Mouse (Mus musculus): ENCODE results near the gene Kcnv2.
A peak's percentile ranks its signal among the peaks of the same experiment; 100 is the strongest.

The Kcnv2 gene

GRCm38 (mm10) chr19:27322281-27322680, at the start of gene Kcnv2:
Gene Kcnv2, plus strand, starts transcription at chr19:27322588.
- DNase-seq (ENCODE audit: low spot score): no peak

- DNase-seq (ENCODE audit: low spot score): no peak
These were observed 49.0 kb upstream of the Kcnv2 start for GRCm38 (mm10) chr19:27273385-27273784.

- no peak for DNase-seq (ENCODE audit: low spot score)
These were observed 48.0 kb upstream of the Kcnv2 start for GRCm38 (mm10) chr19:27274382-27274781.

- DNase-seq (ENCODE audit: low spot score): no peak
These were observed 43.2 kb upstream of the Kcnv2 start for GRCm38 (mm10) chr19:27279174-27279573.

GRCm38 (mm10) chr19:27310039-27310438, 12.3 kb upstream of the Kcnv2 start:
- DNase-seq (ENCODE audit: low spot score): no peak

GRCm38 (mm10) chr19:27311311-27311710, 11.1 kb upstream of the Kcnv2 start:
- no peak for DNase-seq (ENCODE audit: low spot score)

- DNase-seq (ENCODE audit: low spot score): no peak
These were observed 9.9 kb upstream of the Kcnv2 start for GRCm38 (mm10) chr19:27312266-27313079.

- no peak for DNase-seq (ENCODE audit: low spot score)
These were observed 9.3 kb upstream of the Kcnv2 start for GRCm38 (mm10) chr19:27313080-27313413.

- no peak for DNase-seq (ENCODE audit: low spot score)
These were observed 5.8 kb upstream of the Kcnv2 start for GRCm38 (mm10) chr19:27316313-27317258.

GRCm38 (mm10) chr19:27317337-27317736, 5.1 kb upstream of the Kcnv2 start:
- DNase-seq (ENCODE audit: low spot score): no peak

- no peak for DNase-seq (ENCODE audit: low spot score)
These were observed 681 bp downstream of the Kcnv2 start for GRCm38 (mm10) chr19:27322911-27323627.

GRCm38 (mm10) chr19:27325558-27325957, 3.2 kb downstream of the Kcnv2 start:
- no peak for DNase-seq (ENCODE audit: low spot score)

- DNase-seq (ENCODE audit: low spot score): no peak
These were observed 5.2 kb downstream of the Kcnv2 start for GRCm38 (mm10) chr19:27327569-27327968.

- DNase-seq (ENCODE audit: low spot score): no peak
These were observed 5.8 kb downstream of the Kcnv2 start for GRCm38 (mm10) chr19:27328166-27328565.

- no peak for DNase-seq (ENCODE audit: low spot score)
These were observed 6.3 kb downstream of the Kcnv2 start for GRCm38 (mm10) chr19:27328644-27329043.

GRCm38 (mm10) chr19:27332207-27332794, 9.9 kb downstream of the Kcnv2 start:
- no peak for DNase-seq (ENCODE audit: low spot score)

- peak; percentile 16 for DNase-seq (ENCODE audit: low spot score)
These were observed 13.9 kb downstream of the Kcnv2 start for GRCm38 (mm10) chr19:27336126-27336917.

GRCm38 (mm10) chr19:27346501-27346900, 24.1 kb downstream of the Kcnv2 start:
- DNase-seq (ENCODE audit: low spot score): no peak

- DNase-seq (ENCODE audit: low spot score): peak; percentile 30
These were observed 29.3 kb downstream of the Kcnv2 start for GRCm38 (mm10) chr19:27351700-27352099.

- no peak for DNase-seq (ENCODE audit: low spot score)
These were observed 38.0 kb downstream of the Kcnv2 start for GRCm38 (mm10) chr19:27360381-27360780.

GRCm38 (mm10) chr19:27363891-27364290, 41.5 kb downstream of the Kcnv2 start:
- no peak for DNase-seq (ENCODE audit: low spot score)
